Mouse (Mus musculus) CD4-positive, CD25-positive, alpha-beta regulatory T cell (primary cell): ENCODE data around the gene Batf3. TPM values are rescaled to one million over a fixed set of nuclear protein-coding genes. Genes with fewer than 3 reads are reported as not detected.

Experiments
- polyA plus RNA-seq: library from polyadenylated mRNA; unstranded; fragments of 100-300 nt; shearing (Covaris generic); gene quantifications from one replicate; pipeline ENCODE4 v1.2.1, GENCODE M21; 2017

The Batf3 gene
- 0.30 TPM for polyA plus RNA-seq

DNA sequence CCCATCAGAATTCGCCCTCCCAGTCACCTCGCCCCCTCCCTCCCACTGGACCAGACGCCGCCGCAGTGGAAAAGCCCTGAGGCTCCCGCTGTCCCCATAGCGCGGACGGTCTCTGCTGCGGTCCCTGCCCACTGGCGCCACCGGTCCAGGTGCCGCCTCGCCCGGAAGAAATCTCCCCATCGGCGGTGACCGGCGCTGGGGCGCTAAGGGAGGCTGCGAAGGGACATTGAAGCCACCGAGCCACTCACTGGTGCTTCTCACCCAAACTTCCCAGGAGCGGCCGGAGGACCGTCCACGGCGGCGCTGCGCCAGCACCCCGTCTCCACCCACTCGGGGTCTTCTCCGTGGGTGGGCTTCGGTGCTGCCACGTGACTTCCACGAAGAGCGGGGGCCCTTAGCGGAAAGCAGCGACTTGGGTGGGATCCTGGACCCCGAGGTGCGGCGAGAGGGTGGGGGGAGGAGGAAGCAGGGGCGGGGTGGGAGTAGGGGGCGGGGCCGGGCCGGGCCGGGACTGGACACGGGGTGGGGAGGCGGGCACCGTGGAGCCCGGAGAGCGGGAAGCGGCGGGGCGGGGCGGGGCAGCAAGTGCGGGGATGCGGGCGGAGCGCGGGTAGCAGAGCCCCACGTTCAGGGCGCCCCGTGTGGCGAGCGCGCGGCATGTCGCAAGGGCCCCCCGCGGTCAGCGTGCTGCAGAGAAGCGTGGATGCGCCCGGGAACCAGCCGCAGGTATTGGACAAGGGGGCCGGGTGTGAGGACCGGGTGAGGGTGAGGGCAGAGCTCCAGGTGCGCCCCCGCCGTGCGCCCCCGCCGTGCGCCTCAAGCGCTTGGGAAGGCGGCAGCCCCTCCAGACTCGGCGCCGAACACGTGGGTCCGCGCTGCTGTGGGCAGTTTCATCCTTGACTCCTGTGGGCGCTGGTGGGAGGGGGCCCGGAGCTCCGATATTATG lies at the start of gene Batf3:
Gene Batf3, plus strand, starts transcription at position 46 of the 946 bp plus-strand sequence.

DNA sequence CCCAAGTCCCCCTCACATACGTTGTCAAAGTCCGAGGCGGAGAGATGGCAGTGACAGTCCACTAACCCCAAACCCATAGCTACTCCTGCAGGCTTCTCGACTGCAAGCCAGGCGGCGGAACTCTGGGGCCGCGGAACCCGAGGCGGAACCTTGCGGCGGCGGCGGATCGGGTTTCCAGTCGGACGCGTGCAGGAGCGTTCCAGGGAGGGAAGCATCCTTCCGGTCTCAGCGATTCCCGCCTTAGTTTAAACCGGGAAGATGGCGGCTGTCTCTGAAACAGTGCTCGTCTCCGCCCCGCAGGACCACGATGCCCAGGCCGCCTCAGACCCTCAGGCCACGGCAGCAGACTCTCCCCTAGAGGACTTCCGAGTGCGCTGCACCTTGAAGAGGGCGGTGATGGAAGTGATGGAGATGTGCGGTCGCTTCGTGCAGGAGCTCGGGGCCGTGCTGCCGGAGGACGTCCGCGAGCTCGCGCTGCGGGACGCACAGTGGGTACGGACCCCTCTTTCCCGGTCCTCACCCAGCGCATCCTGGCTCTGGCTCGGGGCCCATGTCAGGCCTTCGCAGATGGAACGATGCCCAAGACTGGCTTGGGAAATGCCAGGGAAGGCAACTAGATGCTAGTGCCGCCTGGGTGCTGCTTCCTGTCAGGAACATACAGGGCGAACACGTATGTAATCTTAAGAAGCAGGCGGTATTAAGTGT lies 34.7 kb upstream of the Batf3 start, which contains the start of the genes Tatdn3 and Nsl1:
Gene Tatdn3, minus strand, starts transcription at position 152 of the 705 bp plus-strand sequence.
Gene Nsl1, plus strand, starts transcription at position 232 of the 705 bp plus-strand sequence.

Other genes starting within 250 kb of the Batf3 start
- 8.6 TPM for gene Rps6kc1, start 186.1 kb upstream of the Batf3 start, polyA plus RNA-seq
- gene Angel2, start 172.7 kb upstream of the Batf3 start, polyA plus RNA-seq = 84.8 TPM
- 0.06 TPM for gene Vash2, start 118.6 kb upstream of the Batf3 start, polyA plus RNA-seq
- gene Flvcr1, start 71.7 kb upstream of the Batf3 start, polyA plus RNA-seq = 18.3 TPM
- gene Spata45, start 61.2 kb upstream of the Batf3 start, polyA plus RNA-seq = not detected
- gene Tatdn3, start 34.9 kb upstream of the Batf3 start, polyA plus RNA-seq = 14.8 TPM
- 2.3 TPM for gene Nsl1, start 34.8 kb upstream of the Batf3 start, polyA plus RNA-seq
- not detected for gene Fam71a, start 67.0 kb downstream of the Batf3 start, polyA plus RNA-seq
- 0.32 TPM for gene Atf3, start 120.2 kb downstream of the Batf3 start, polyA plus RNA-seq
- 14.4 TPM for gene Nenf, start 220.3 kb downstream of the Batf3 start, polyA plus RNA-seq
- 27.3 TPM for gene Tmem206, start 228.1 kb downstream of the Batf3 start, polyA plus RNA-seq